Mouse (Mus musculus): ENCODE data around the gene Adat2. TPM values are rescaled to one million over a fixed set of nuclear protein-coding genes. Genes with fewer than 3 reads are reported as not detected.

Gene Adat2
- total RNA-seq, 2 experiments from 2014 or later: 3.0 to 3.5 TPM

GRCm38 (mm10) chr10:13587914-13588313 is 35.2 kb downstream of the Adat2 start:
- no peak for DNase-seq
- intact Hi-C loops (cut with DNase I; ENCODE audit: low total_unique reads): no loop called here

DNA sequence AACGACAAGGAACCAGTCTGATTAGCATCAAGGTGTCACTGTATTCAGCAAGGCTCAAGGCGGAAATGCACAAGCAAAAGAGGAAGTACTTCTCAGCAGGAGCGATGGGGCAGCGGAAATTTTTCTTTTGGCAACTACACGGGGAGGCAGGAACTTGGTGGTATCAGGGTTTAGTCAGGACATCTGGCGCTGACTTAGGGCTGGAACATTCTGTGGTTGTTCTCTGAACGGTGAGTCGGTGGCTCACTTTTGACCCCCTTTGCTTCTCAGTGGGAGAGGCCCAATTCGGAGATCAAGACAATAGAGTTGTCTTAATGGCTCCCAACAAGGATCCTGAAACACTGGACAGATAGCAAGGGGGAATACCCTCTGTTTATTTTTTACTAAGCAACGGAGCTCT is 39.5 kb downstream of the Adat2 start:
- no peak for DNase-seq
- intact Hi-C loops (cut with DNase I; ENCODE audit: low total_unique reads): no loop called here

GRCm38 (mm10) chr10:13593529-13593928 is 40.8 kb downstream of the Adat2 start:
- intact Hi-C loops (cut with DNase I; ENCODE audit: low total_unique reads): no loop called here

DNA sequence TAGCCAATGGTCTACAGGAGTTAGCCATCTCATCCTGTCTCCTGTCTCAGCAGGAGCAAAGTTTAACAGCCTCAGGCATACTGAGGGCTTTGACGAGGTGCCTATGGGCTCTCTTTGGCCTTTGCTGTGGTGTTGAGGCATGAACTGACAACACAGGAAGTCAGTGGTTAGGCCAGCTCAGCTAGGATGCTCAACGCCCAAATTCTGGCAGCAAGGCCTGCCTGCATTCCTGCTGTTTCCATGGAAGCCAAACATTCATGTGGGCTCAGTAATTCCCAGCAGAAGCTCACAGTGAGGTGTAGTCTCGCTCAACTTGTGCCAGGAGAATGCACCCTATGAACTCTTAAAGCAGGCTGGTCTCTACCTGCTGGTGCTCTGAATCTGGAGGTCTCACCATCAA is 43.4 kb downstream of the Adat2 start:
- DNase-seq: no peak
- intact Hi-C loops (cut with DNase I; ENCODE audit: low total_unique reads): no loop called here

More at GRCm38 (mm10) chr10:13593529-13593928, 40.8 kb downstream of the Adat2 start:
- DNase-seq: no peak

DNA sequence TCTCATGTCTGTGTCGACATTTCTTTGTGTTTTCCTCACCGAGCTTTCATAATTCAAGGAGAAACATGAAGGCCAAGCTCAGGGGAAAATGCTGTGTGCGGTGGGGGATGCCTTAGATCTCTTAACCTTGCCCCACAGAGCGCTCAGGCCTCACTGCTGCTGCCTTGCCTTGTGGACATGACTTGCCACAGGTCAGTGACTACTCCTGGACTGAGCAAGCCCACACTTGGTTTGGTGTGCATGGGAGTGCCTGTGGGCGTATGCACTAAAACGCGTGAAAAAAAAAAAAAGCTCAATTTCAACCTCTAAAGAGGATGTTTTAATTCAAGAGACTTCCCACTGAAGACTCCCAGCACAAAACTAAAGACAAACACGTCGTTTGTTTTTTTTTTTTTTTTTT is 44.2 kb downstream of the Adat2 start:
- intact Hi-C loops (cut with DNase I; ENCODE audit: low total_unique reads): no loop called here
- DNase-seq: no peak

- intact Hi-C loops (cut with DNase I; ENCODE audit: low total_unique reads): no loop called here
Measured at GRCm38 (mm10) chr10:13597491-13597890, 44.8 kb downstream of the Adat2 start.

GRCm38 (mm10) chr10:13600926-13601325 is 48.2 kb downstream of the Adat2 start:
- DNase-seq: no peak
- intact Hi-C loops (cut with DNase I; ENCODE audit: low total_unique reads): no loop called here

More at GRCm38 (mm10) chr10:13597491-13597890, 44.8 kb downstream of the Adat2 start:
- no peak for DNase-seq

Other genes starting within 250 kb of the Adat2 start
- gene Phactr2, start 78.5 kb upstream of the Adat2 start, total RNA-seq (2021): 10 to 100 TPM; 21.3 to 25.7 TPM
- gene Fuca2, start 53.4 kb upstream of the Adat2 start, total RNA-seq (2021): 10 to 100 TPM; 11.7 to 12.0 TPM
- 10 to 100 TPM; 12.3 to 12.8 TPM for gene Pex3, start 248 bp downstream of the Adat2 start, total RNA-seq (2021)

All from gastrocnemius, postnatal 14 days (tissue).